ENCODE assay signal across 9 mouse cellular contexts in genomic region chr1:132696232-132696631, GRCm38 (mm10). TPM values are rescaled to one million over a fixed set of nuclear protein-coding genes. Genes with fewer than 3 reads are reported as not detected.
DNase-seq lines count a peak whose midpoint lies in the region; ATAC-seq and TF ChIP-seq lines count a peak whose summit lies in the region.
"Had no signal": no experiment of that assay in that cellular context is flagged by ENCODE, and none has a peak within 500 bp of the region (broad histone marks: within the 10 kb centered on the region; RNA-seq: fewer than 3 reads in every experiment).

No protein-coding gene starts in this region.

- no peak for TF ChIP-seq EP300 in stomach, postnatal 0 days (optimal IDR thresholded peaks at IDR 0.05)

- H3K4me3 ChIP-seq in embryonic facial prominence, embryonic 11.5 days (ENCODE audit: low read depth, low read length) = no peak overlapping the region
- H3K4me3 ChIP-seq in hindbrain, embryonic 12.5 days = no peak overlapping the region
- H3K4me3 ChIP-seq in midbrain, embryonic 16.5 days (ENCODE audit: low read depth, low read length) = no peak overlapping the region
- no peak overlapping the region for H3K4me3 ChIP-seq in stomach, postnatal 0 days (ENCODE audit: low read depth, low read length)

- H3K4me1 ChIP-seq in embryonic facial prominence, embryonic 11.5 days (ENCODE audit: control insufficient read depth, insufficient read depth, low read length) = no peaks in the 10 kb centered on the region
- peaks cover 40% of the 10 kb centered on the region for H3K4me1 ChIP-seq in hindbrain, embryonic 12.5 days
- H3K4me1 ChIP-seq in midbrain, embryonic 16.5 days (ENCODE audit: control insufficient read depth, insufficient read depth, low read length) = peaks cover 25% of the 10 kb centered on the region
- H3K4me1 ChIP-seq in stomach, postnatal 0 days (replicated peaks; ENCODE audit: control insufficient read depth, insufficient read depth) = no peaks in the 10 kb centered on the region

- no peaks in the 10 kb centered on the region for H3K36me3 ChIP-seq in embryonic facial prominence, embryonic 11.5 days (replicated peaks; ENCODE audit: control insufficient read depth, insufficient read depth, low read depth, low read length)
- H3K36me3 ChIP-seq in hindbrain, embryonic 12.5 days = 0 out of 2 replicates have a peak, but pooled peaks cover 5% of the 10 kb centered on the region
- H3K36me3 ChIP-seq in midbrain, embryonic 16.5 days (ENCODE audit: control insufficient read depth, insufficient read depth, low read length) = no peaks in the 10 kb centered on the region
- no peaks in the 10 kb centered on the region for H3K36me3 ChIP-seq in stomach, postnatal 0 days (ENCODE audit: control insufficient read depth, insufficient read depth, low read length)

- DNase-seq in R1 (ENCODE audit: low read depth, low spot score) = peak; percentile 27
- peak; percentile 55 for DNase-seq in embryonic facial prominence, embryonic 11.5 days (ENCODE audit: low spot score)
- no peak for DNase-seq in stomach, postnatal 0 days (ENCODE audit: low spot score)
- no peak for DNase-seq in ovary, adult 18-20 months (ENCODE audit: low spot score)
- no peak for DNase-seq in kidney, postnatal 4 days
- DNase-seq in frontal cortex, adult 2 months (ENCODE audit: extremely low spot score in 1 of 2, low spot score in 1 of 2) = no peak

- ATAC-seq in embryonic facial prominence, embryonic 11.5 days (replicated peaks; ENCODE audit: insufficient number of reproducible peaks, low FRiP score, low TSS enrichment, low read depth) = 0 out of 2 replicates have a peak, but pooled peaks have one; percentile 56
- peak; percentile 81 for ATAC-seq in hindbrain, embryonic 12.5 days (ENCODE audit: low FRiP score)
- ATAC-seq in midbrain, embryonic 16.5 days = peak; percentile 83
- no peak for ATAC-seq in stomach, postnatal 0 days (ENCODE audit: low FRiP score, low TSS enrichment)
- ATAC-seq: intestine, embryonic 16.5 days had no signal

- no peak overlapping the region for H3K4me2 ChIP-seq in embryonic facial prominence, embryonic 11.5 days (ENCODE audit: low read depth, low read length)
- 0 out of 2 replicates have a peak overlapping the region, but pooled peaks have one; percentile 1 for H3K4me2 ChIP-seq in hindbrain, embryonic 12.5 days (replicated peaks)
- no peak overlapping the region for H3K4me2 ChIP-seq in midbrain, embryonic 16.5 days (ENCODE audit: low read length)
- no peak overlapping the region for H3K4me2 ChIP-seq in stomach, postnatal 0 days (replicated peaks; ENCODE audit: low read depth)

- H3K9me3 ChIP-seq in embryonic facial prominence, embryonic 11.5 days (replicated peaks; ENCODE audit: control insufficient read depth, low read length) = no peaks in the 10 kb centered on the region
- no peaks in the 10 kb centered on the region for H3K9me3 ChIP-seq in hindbrain, embryonic 12.5 days (replicated peaks)
- H3K9me3 ChIP-seq in midbrain, embryonic 16.5 days (replicated peaks; ENCODE audit: control insufficient read depth, low read length, poor library complexity, severe bottlenecking) = no peaks in the 10 kb centered on the region
- H3K9me3 ChIP-seq in stomach, postnatal 0 days (ENCODE audit: control insufficient read depth, low read length) = no peaks in the 10 kb centered on the region

- 31% methylated on average over 2 of the region's 2 CpGs for WGBS in embryonic facial prominence, embryonic 11.5 days
- WGBS in hindbrain, embryonic 12.5 days = 6% methylated on average over 2 of the region's 2 CpGs
- 3% methylated on average over 2 of the region's 2 CpGs for WGBS in midbrain, embryonic 16.5 days
- 32% methylated on average over 2 of the region's 2 CpGs for WGBS in stomach, postnatal 0 days

- no peak for TF ChIP-seq CTCF in stomach, postnatal 0 days (IDR thresholded peaks at IDR 0.05; ENCODE audit: low read depth)

- H3K27me3 ChIP-seq in embryonic facial prominence, embryonic 11.5 days (ENCODE audit: control insufficient read depth, insufficient read depth, low read length) = no peaks in the 10 kb centered on the region
- no peaks in the 10 kb centered on the region for H3K27me3 ChIP-seq in hindbrain, embryonic 12.5 days
- no peaks in the 10 kb centered on the region for H3K27me3 ChIP-seq in midbrain, embryonic 16.5 days (ENCODE audit: control insufficient read depth, insufficient read depth, low read depth, low read length)
- H3K27me3 ChIP-seq in stomach, postnatal 0 days (ENCODE audit: control insufficient read depth, insufficient read depth, low read length) = no peaks in the 10 kb centered on the region

- no peak overlapping the region for H3K27ac ChIP-seq in embryonic facial prominence, embryonic 11.5 days (replicated peaks; ENCODE audit: low read depth, low read length)
- peak overlapping the region; percentile 86 for H3K27ac ChIP-seq in hindbrain, embryonic 12.5 days
- H3K27ac ChIP-seq in midbrain, embryonic 16.5 days (ENCODE audit: low read length) = peak overlapping the region; percentile 65
- H3K27ac ChIP-seq in stomach, postnatal 0 days (replicated peaks) = no peak overlapping the region

- no peak overlapping the region for H3K9ac ChIP-seq in embryonic facial prominence, embryonic 11.5 days (replicated peaks; ENCODE audit: low read length)
- no peak overlapping the region for H3K9ac ChIP-seq in hindbrain, embryonic 12.5 days
- H3K9ac ChIP-seq in midbrain, embryonic 16.5 days (ENCODE audit: low read depth, low read length) = no peak overlapping the region
- H3K9ac ChIP-seq in stomach, postnatal 0 days (ENCODE audit: low read length) = no peak overlapping the region

RNA-seq across cellular contexts. Expression of gene Nfasc, which starts 45.4 kb away (rescaled TPM):
- 3.6 and 5.5 TPM in 2 replicates for polyA plus RNA-seq in embryonic facial prominence, embryonic 11.5 days (2014; fragmentation: Nextera tagmentation; extraction: Ambion mirVana)
- polyA plus RNA-seq in hindbrain, embryonic 12.5 days (2016; fragmentation: Nextera tagmentation; extraction: Ambion mirVana) = 50.6 and 50.7 TPM in 2 replicates
- polyA plus RNA-seq in midbrain, embryonic 16.5 days (2015; fragmentation: Nextera tagmentation; extraction: Ambion mirVana) = 42.7 and 45.4 TPM in 2 replicates
- polyA plus RNA-seq in stomach, postnatal 0 days (2015; fragmentation: Nextera tagmentation; extraction: Ambion mirVana) = 0.74 and 0.79 TPM in 2 replicates
- polyA plus RNA-seq in frontal cortex, adult 2 months (2012; rRNA removed) = 77.6 and 87.0 TPM in 2 replicates

Comparison
In these comparisons a context has a peak if more than half of its experiments do, and no peak if none do; other contexts are left out.
1. DNase-seq: peak in R1 (single experiment) and embryonic facial prominence, embryonic 11.5 days (single experiment); none in stomach, postnatal 0 days (single experiment), ovary, adult 18-20 months (single experiment), kidney, postnatal 4 days (0 of 2) and frontal cortex, adult 2 months (0 of 2).
2. H3K27ac ChIP-seq: peak in hindbrain, embryonic 12.5 days (single experiment) and midbrain, embryonic 16.5 days (single experiment); none in embryonic facial prominence, embryonic 11.5 days (single experiment) and stomach, postnatal 0 days (single experiment).